Mouse (Mus musculus) urinary bladder, postnatal 36 days (tissue): ENCODE measurements around the gene Pithd1.
"Not testable (repeated sequence)": the region's sequence is repeated elsewhere in the genome, so short reads cannot be mapped to it uniquely, and the experiment has no call there.

Experiments used
- DNase-seq, 2 experiments: peaks; one replicate each; pipeline ENCODE4 v3.0.0; 2022; ENCODE audit warnings: low spot score in 2 of 2, mixed read lengths in 1 of 2

The Pithd1 gene

DNA sequence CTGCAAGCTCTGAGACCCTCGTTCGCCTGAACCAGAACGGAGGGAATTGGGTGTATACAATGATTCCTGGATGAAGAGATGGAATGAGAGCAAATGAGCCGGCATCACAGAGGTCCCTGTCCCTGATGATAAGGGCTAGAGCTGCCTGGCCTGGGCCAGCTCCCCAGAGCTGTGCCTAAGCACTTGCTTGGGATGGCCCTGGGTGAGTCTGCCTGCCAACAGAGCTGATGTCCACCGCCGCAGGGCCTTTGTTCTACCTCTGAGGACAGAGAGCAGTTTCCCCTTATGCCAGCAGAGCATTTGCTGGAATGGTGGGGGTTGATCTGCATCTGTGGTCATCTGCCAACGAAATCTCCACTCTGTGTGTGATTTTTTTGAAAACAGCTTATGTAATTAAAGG, 24.9 kb downstream of the Pithd1 start:
- DNase-seq, result no peak

- DNase-seq, result no peak
Measured at GRCm38 (mm10) chr4:135961709-135962108, 25.4 kb downstream of the Pithd1 start.

GRCm38 (mm10) chr4:135960717-135961116, 26.3 kb downstream of the Pithd1 start:
- peak; percentile 70 to 83 for DNase-seq

DNA sequence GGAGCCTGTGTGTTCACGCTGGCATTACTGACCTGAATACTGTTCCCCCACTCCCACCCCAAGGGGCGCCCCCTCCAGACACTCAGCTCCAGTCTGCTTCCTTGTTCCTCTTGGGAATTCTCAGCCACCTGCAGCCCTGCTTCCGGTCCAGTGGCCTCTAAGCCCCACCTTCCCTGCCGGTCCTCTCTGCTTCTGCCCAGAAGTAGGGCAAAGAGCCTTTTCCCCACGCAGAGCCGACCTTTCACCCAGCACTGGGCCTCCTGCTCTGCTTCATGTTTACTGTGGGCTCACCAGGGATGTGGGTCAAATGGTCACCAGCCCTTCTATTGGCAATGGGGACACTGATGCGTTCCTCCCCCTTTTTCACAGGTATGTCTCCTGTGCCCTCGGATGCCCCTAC, 28.7 kb downstream of the Pithd1 start:
- peak; percentile 70 to 80 for DNase-seq

GRCm38 (mm10) chr4:135955886-135956285, 31.2 kb downstream of the Pithd1 start:
- no peak for DNase-seq

GRCm38 (mm10) chr4:135954241-135954640, 32.8 kb downstream of the Pithd1 start:
- DNase-seq, result peak; percentile 56 to 66

- no peak for DNase-seq
Measured at GRCm38 (mm10) chr4:135953179-135953578, 33.9 kb downstream of the Pithd1 start.

GRCm38 (mm10) chr4:135951505-135951904, 35.6 kb downstream of the Pithd1 start:
- DNase-seq, result no peak

DNA sequence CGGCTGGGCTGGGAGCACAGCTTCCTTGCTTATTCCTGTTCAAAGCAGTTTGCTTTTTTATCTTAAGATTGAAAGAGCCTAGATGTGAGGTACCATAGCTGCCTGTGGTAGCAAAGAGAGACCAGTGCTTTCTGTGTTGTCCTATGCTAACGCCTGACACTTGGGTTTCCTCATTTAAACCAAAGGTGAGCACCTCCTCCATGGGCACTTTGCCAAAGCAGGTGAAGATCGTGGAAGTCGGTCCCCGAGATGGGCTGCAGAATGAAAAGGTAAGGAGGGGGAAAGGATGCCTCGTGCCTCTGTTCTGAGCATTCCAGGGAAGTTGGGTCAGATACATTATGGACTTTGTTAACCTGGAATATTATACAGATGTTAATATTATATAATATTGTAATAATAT, 36.7 kb downstream of the Pithd1 start:
- DNase-seq, result no peak

DNA sequence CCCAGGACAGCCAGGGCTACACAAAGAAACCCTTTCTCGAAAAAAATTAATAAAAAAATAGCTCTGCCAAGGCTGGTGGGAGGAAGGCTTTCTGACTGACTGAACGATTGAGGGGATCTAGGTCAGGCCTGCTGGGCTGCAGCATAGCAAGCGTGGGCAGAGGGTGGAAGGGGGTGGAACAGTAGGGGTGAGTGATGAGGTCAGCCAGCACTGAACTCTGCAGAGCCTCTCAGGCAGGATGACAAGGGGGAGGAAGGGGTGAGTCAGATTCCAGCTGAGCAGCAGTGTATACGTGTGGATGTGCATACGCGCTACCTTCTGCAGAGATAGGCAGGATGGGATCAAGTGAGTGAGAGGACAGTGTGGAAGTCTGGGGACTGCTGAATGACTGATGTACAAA, 37.2 kb downstream of the Pithd1 start:
- DNase-seq, result no peak

DNA sequence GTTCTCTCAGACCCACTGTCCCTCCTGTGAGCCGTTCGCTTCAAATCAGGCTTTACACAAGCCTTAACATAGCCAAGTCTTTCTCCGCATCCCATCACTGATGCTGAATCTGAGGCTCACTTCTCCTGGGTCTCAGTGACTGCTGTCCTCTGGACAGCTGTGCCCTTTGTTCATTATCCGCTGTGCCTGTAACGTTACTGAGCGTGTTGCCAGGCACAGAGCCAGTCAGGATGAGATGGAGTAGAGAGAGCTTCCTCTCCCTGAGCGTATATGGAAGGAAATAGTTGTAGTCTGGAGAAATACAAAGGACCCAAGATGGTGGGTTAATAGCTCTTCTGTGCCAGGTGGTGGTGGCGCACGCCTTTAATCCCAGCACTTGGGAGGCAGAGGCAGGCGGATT, 37.6 kb downstream of the Pithd1 start:
- DNase-seq, result no peak

DNA sequence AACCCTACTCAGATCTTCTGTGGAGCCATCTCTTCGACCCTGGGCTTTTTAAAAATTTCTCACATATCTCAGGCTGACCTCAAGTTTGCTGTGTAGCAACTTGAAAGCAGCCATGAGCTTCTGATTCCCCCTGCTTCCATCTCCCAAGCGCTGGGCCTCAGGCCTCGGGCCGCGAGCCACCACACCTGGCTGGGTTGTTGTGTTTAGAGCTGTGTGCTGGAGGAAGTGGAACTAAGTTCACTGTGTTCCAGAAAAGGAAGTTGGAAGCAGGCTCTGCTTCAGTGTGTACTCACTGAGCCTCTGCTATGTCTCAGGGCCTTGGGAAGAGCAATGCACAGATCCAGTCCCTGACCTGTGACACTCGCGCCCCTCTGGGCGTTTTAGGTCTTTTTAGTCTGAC, 38.9 kb downstream of the Pithd1 start:
- no peak for DNase-seq

- no peak for DNase-seq
Measured at GRCm38 (mm10) chr4:135946659-135947301, 40.3 kb downstream of the Pithd1 start.

GRCm38 (mm10) chr4:135946278-135946658, 40.8 kb downstream of the Pithd1 start, which contains the start of gene Hmgcl:
Gene Hmgcl (plus strand): TSS chr4:135946448.
- peak; percentile 95 to 96 for DNase-seq

- no peak for DNase-seq
Measured at GRCm38 (mm10) chr4:135945706-135946105, 41.4 kb downstream of the Pithd1 start.

DNA sequence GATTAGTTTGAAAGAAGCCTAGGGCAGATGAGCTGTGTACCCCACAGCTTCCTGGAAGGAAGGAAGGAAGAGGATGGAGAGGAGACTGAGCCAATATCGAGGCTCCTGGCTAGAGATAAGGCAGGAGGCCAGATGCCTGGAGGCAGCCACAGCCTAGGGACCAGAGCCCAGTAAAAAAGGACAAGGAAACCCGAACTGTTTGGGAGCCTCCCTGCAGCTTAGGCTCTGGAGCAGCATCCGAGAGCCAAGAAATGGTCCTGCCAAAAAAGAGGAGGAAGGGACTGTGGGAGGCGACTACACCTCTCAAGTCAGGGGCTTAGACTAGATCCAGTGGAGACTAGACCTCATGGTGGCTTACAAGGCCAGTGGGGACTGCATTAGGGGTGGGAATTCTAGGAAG, 43.7 kb downstream of the Pithd1 start:
- DNase-seq, result no peak

DNA sequence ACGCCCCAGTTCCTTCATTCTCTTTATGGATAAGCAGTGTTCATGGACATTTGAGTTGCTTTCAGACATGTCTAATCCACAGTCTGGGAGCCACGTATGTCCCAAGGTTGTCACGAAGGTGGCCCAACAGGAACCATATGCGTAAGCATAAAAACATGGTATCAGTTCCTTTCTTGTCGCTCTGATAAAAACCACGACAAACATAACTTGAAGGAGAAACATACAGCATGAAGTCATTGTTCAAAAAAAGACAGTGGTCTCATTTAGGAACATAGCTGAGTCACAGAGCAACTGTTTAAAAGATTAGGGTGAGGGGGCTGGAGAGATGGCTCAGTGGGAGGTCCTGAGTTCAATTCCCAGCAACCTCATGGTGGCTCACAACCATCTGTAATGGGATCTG, 44.9 kb downstream of the Pithd1 start:
- DNase-seq, result no peak

DNA sequence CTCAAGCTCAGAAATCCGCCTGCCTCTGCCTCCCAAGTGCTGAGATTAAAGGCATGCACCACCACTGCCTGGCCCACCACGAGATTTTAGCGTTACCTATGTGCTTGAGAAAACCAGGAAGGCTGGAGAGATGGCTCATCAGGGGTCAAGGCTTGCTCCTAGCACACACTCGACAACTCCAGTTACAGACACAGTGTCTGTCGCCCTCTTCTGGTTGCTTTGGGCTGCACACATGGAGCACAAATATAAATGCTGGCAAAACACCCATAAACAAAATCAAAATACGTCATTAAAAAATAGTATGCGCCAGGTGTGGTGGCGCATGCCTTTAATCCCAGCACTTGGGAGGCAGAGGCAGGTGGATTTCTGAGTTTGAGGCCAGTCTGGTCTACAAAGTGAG, 46.0 kb downstream of the Pithd1 start:
- DNase-seq, result not testable (repeated sequence)

DNA sequence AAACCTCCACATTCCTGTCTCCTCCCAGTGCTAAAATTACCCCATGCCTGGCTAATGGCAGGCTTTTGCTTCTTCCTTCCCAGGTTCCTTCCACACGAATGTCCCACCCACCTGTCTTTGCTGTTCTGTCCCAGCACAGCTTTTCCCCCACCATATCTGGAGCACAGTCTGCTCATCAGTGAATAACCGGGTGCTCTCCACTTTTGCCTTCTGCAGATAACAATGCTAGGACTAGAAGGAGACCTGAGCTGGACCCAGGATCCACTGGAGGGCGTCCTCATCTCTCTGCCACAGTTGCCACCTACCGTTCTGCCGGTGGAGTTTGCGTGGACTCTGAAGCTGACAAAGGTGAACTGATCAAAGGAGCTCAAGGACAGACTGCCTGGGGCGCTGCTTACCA, 48.2 kb downstream of the Pithd1 start:
- no peak for DNase-seq

- peak in 1 of 2 experiments; percentile 67 for DNase-seq
Measured at GRCm38 (mm10) chr4:135935502-135935901, 51.6 kb downstream of the Pithd1 start.

DNA sequence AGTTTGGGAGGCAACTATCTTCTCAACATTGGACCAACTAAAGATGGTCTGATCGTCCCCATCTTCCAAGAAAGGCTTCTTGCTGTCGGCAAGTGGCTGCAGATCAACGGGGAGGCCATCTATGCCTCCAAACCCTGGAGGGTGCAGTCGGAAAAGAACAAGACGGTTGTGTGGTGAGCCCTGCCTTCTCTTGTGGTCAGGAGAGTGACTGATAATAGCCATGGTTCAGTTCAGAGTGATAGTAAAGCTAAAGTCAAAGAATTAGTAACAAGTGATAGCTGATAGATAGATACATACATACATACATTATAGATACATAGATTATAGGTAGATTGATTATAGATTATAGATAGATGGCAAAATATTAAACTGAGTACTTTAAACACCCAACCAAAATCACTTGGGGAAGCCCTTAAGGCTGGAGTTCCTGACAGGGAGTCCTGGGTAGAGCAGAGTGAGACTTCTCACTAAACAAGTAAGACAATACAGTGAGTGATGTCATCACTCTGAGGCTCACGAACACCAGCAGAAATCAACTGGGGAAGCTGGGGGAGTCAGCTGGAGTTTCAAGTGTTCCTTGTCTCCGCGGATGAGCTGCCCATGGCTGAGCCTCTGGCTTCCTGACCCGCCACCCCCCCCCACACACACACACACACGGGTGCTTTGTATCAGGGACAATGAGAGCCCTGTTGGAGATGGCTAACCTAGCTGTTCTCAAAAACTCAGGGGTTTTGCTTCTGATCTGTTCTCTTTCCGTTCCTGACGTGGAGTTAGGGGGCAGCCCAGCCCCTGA, 52.2 kb downstream of the Pithd1 start:
- DNase-seq, result no peak

DNA sequence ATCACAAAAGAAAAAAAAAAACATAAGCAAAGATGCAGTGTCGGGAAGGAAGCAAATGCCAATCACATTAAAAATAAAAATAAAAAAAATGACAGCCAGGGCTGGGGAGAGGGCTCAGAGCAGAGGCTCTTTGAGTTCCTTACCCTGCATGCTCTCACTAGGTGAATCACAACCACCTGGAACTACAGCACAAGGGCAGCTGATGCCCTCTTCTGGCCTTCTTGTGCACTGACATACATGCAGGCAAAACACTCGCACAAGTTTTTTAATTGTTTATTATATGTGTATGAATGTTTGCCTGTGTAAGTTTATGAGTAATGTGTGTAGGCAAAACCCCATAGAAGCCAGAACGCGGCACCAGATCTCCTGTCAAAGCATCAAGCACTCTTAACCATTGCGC, 55.2 kb downstream of the Pithd1 start:
- DNase-seq, result no peak

DNA sequence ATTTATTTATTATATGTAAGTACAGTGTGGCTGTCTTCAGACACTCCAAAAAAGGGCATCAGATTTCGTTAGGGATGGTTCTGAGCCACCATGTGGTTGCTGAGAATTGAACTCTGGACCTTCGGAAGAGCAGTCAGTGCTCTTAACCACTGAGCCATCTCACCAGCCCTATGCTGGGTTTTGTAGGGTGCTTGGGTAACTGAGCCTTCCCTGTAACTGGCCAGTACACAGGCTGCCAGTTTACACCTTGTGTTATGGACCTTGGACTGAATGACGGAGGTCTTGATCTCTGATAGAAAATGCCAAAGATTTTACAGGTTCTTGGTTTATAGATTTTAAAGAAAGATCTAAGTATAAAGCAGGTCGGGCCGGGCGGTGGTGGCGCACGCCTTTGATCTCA, 56.8 kb downstream of the Pithd1 start:
- no peak for DNase-seq
